Mouse (Mus musculus) kidney, embryonic 15.5 days (tissue): ENCODE measurements at regions not wholly inside any gene's neighbourhood (a gene's known extent, or its start where the extent isn't known, plus 50 kb on each side); places are given as distances from the start of the nearest gene placed in this dataset.

Experiments used
- ATAC-seq: fragments of 200-750 bp; cut with Nextera tagmentation; replicated peaks from 2 replicates; pipeline ENCODE4 v1.8.0; 2017; ENCODE audit warnings: moderate TSS enrichment; ENCODE audit not compliant: low FRiP score
- H3K27ac ChIP-seq: fragments of 300-500 bp; sonication (generic); 2 replicates; pipeline ENCODE4 v1.5.1; 2015; ENCODE audit warnings: mild to moderate bottlenecking, inconsistent platforms
- H3K27me3 ChIP-seq: fragments of 300-500 bp; sonication (generic); 2 replicates; pipeline ENCODE4 v1.6.1; 2015; ENCODE audit warnings: inconsistent platforms
- H3K36me3 ChIP-seq: fragments of 300-500 bp; sonication (generic); 2 replicates; pipeline ENCODE4 v1.6.1; 2015; ENCODE audit warnings: inconsistent platforms
- H3K4me1 ChIP-seq: fragments of 300-500 bp; sonication (generic); 2 replicates; pipeline ENCODE4 v1.6.1; 2015; ENCODE audit warnings: inconsistent platforms
- H3K4me2 ChIP-seq: fragments of 300-500 bp; sonication (generic); 2 replicates; pipeline ENCODE4 v1.6.1; 2015; ENCODE audit warnings: moderate library complexity, mild to moderate bottlenecking, inconsistent platforms
- H3K4me3 ChIP-seq: fragments of 300-500 bp; sonication (generic); replicated peaks from 2 replicates; pipeline ENCODE4 v1.5.1; 2015; ENCODE audit warnings: mild to moderate bottlenecking, inconsistent platforms
- H3K9ac ChIP-seq: fragments of 300-500 bp; sonication (generic); 2 replicates; pipeline ENCODE4 v1.6.1; 2015; ENCODE audit warnings: mild to moderate bottlenecking, inconsistent platforms
- H3K9me3 ChIP-seq: fragments of 300-500 bp; sonication (generic); replicated peaks from 2 replicates; pipeline ENCODE4 v1.6.1; 2016; ENCODE audit warnings: inconsistent platforms
- WGBS: fragments of 180-500 bp; shearing (Covaris S2); methylation state at CpG from one replicate; pipeline ENCODE4 v1.1.7; 2015; ENCODE audit warnings: mixed read lengths; 5-methylcytosine and 5-hydroxymethylcytosine counted together

GRCm38 (mm10) chr6:141167270-141167669 lies 81.8 kb upstream of the Pde3a start:
- H3K9me3 ChIP-seq = no peaks in the 10 kb centered on the region
- H3K4me1 ChIP-seq = no peaks in the 10 kb centered on the region
- no peak overlapping the region for H3K4me2 ChIP-seq
- no peak overlapping the region for H3K27ac ChIP-seq
- no peaks in the 10 kb centered on the region for H3K27me3 ChIP-seq
- no peak overlapping the region for H3K9ac ChIP-seq
- WGBS = 38% methylated on average over 3 of the region's 3 CpGs
- ATAC-seq = no peak
- H3K36me3 ChIP-seq = no peaks in the 10 kb centered on the region
- H3K4me3 ChIP-seq = no peak overlapping the region

- H3K27me3 ChIP-seq = no peaks in the 10 kb centered on the region
- H3K4me3 ChIP-seq = no peak overlapping the region
- H3K9ac ChIP-seq = no peak overlapping the region
- H3K9me3 ChIP-seq = no peaks in the 10 kb centered on the region
- H3K27ac ChIP-seq = no peak overlapping the region
- ATAC-seq = no peak
- WGBS = 20% methylated on average over 3 of the region's 3 CpGs
- H3K36me3 ChIP-seq = no peaks in the 10 kb centered on the region
- H3K4me2 ChIP-seq = no peak overlapping the region
- H3K4me1 ChIP-seq = no peaks in the 10 kb centered on the region
These were observed 80.7 kb upstream of the Pde3a start for GRCm38 (mm10) chr6:141168356-141168755.

- ATAC-seq = no peak
- Histone ChIP-seq H3K27ac (no peak overlapping the region), H3K4me3 (no peak overlapping the region), H3K4me2 (no peak overlapping the region), H3K9me3 (no peaks in the 10 kb centered on the region), H3K9ac (no peak overlapping the region), H3K27me3 (no peaks in the 10 kb centered on the region), H3K36me3 (no peaks in the 10 kb centered on the region), H3K4me1 (no peaks in the 10 kb centered on the region)
- 62% methylated on average over 1 of the region's 1 CpGs for WGBS
These were observed 65.3 kb upstream of the Pde3a start for GRCm38 (mm10) chr6:141183782-141184181.

GRCm38 (mm10) chr6:141188036-141188435 lies 61.0 kb upstream of the Pde3a start:
- 57% methylated on average over 3 of the region's 3 CpGs for WGBS
- Histone ChIP-seq H3K27ac (no peak overlapping the region), H3K36me3 (no peaks in the 10 kb centered on the region), H3K9ac (no peak overlapping the region), H3K27me3 (no peaks in the 10 kb centered on the region), H3K4me1 (no peaks in the 10 kb centered on the region), H3K4me3 (no peak overlapping the region), H3K4me2 (no peak overlapping the region), H3K9me3 (no peaks in the 10 kb centered on the region)
- no peak for ATAC-seq

DNA sequence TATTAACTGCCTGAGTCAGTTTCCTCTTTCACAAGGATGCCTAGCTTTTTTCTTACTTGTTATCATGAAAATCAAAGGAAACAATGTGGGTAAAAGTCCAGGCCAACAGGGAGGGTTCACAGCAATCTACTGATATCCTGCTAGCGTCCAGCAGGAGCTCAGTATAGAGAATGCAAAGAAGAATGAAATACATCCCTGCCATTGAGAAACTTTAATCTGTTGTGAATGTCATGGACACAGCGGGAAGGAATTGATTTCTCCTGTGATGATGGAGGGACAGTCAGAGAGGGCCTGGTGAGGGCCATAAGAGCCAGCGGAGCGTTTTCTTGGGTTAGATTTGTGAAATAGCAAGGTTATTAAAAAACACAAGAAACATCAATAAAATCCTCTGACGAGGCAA lies 60.0 kb upstream of the Pde3a start:
- Histone ChIP-seq H3K27ac (no peak overlapping the region), H3K27me3 (no peaks in the 10 kb centered on the region), H3K9ac (no peak overlapping the region), H3K4me3 (no peak overlapping the region), H3K4me2 (no peak overlapping the region), H3K36me3 (no peaks in the 10 kb centered on the region), H3K9me3 (no peaks in the 10 kb centered on the region), H3K4me1 (no peaks in the 10 kb centered on the region)
- 76% methylated on average over 5 of the region's 5 CpGs for WGBS
- no peak for ATAC-seq

DNA sequence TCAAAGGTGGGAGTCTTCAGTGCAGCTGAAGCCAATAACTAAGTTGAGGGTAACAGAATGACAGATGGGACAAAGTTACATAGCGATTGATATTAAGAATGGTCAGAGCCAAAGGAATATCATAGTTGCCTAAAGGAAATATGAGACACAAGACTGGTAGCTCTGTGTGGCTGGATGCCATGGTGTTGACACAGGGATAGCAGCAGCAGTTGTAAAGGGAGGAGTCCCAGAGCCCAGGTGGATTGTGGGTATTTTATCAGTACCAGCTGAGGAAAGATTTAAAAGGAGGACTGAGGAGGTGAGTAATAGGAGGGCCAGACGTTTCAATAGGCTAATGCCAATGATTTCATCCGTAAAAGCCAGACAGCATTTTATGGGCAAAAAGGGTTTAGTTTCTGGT lies 59.4 kb upstream of the Pde3a start:
- Histone ChIP-seq H3K4me2 (no peak overlapping the region), H3K9ac (no peak overlapping the region), H3K4me1 (no peaks in the 10 kb centered on the region), H3K9me3 (no peaks in the 10 kb centered on the region), H3K4me3 (no peak overlapping the region), H3K27ac (no peak overlapping the region), H3K36me3 (no peaks in the 10 kb centered on the region), H3K27me3 (no peaks in the 10 kb centered on the region)
- ATAC-seq = no peak
- 82% methylated on average over 3 of the region's 3 CpGs for WGBS

GRCm38 (mm10) chr6:141190383-141190782 lies 58.7 kb upstream of the Pde3a start:
- Histone ChIP-seq H3K4me1 (no peaks in the 10 kb centered on the region), H3K36me3 (no peaks in the 10 kb centered on the region), H3K27ac (no peak overlapping the region), H3K4me2 (no peak overlapping the region), H3K9ac (no peak overlapping the region), H3K27me3 (no peaks in the 10 kb centered on the region), H3K4me3 (no peak overlapping the region), H3K9me3 (no peaks in the 10 kb centered on the region)
- ATAC-seq = no peak
- 84% methylated on average over 5 of the region's 5 CpGs for WGBS

DNA sequence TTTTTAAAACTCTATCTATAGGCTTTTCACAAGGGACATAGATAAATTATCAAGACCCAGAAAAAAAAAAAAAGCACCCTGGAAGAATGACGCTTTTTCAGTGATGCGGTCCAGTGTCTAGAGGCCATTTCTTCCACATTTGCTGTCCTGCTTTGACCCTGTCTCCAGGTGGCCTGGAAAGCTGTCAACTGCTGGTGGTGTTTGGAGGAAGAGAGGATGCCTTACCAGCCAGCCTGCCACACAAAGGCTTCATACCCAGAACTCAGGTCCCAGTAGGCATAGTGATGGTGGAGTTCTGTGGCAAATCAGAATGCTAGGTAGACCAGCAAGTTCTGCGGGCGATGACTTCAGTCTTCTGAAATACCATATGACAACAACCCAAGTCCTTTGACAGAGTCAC lies 51.6 kb upstream of the Pde3a start:
- Histone ChIP-seq H3K27me3 (no peaks in the 10 kb centered on the region), H3K9ac (no peak overlapping the region), H3K4me1 (no peaks in the 10 kb centered on the region), H3K4me2 (no peak overlapping the region), H3K9me3 (no peaks in the 10 kb centered on the region), H3K27ac (no peak overlapping the region), H3K36me3 (no peaks in the 10 kb centered on the region), H3K4me3 (no peak overlapping the region)
- ATAC-seq = no peak
- WGBS = 96% methylated on average over 4 of the region's 4 CpGs
